Mouse (Mus musculus) liver, adult 2 months (tissue): Measurements from ENCODE around the gene Zfp184.

ENCODE experiments used
- CTCF ChIP-seq: fragments of 200-500 bp; IDR thresholded peaks from 2 replicates; pipeline ENCODE4 v1.5.1; 2011; ENCODE audit warnings: low read depth, low read length, control low read depth
- POLR2A ChIP-seq: fragments of 200-500 bp; IDR thresholded peaks from 2 replicates; pipeline ENCODE4 v1.6.1; 2011; ENCODE audit warnings: low read length, control low read depth; ENCODE audit not compliant: insufficient read depth; ENCODE audit errors: extremely low read depth

DNA sequence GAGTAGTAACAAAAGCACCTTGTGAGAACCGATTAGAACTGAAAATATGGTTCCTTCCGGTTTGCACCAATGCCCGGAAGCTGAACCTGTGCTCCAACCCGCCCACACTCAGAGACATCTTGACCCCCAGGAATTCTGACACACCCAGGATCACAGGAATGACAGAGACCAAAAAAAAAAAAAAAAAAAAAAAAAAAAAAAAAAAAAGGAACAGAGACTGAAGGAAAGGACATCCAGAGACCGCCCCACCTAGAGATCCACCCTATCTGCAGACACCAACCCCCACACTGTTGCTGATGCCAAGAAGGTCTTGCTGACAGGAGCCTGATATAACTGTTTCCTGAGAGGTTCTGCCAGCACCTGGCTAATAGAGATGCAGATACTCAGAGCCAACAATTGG lies 47.7 kb downstream of the Zfp184 start:
- TF ChIP-seq POLR2A (no peak), CTCF (no peak)
